Mouse (Mus musculus) C2C12 (cell line): Measurements from ENCODE around the gene Chd3. TPM values are rescaled to one million over a fixed set of nuclear protein-coding genes. Genes with fewer than 3 reads are reported as not detected.
A peak's percentile ranks its signal among the peaks of the same experiment; 100 is the strongest.

Experiments used
- H3K27me3 ChIP-seq: one replicate; pipeline ENCODE4 v1.6.1; 2011; ENCODE audit not compliant: control insufficient read depth, insufficient read depth, insufficient read length
- H3K36me3 ChIP-seq: one replicate; pipeline ENCODE4 v1.6.1; 2011; ENCODE audit not compliant: control insufficient read depth, insufficient read depth
- H3K4me3 ChIP-seq: one replicate; pipeline ENCODE4 v1.5.1; 2011; ENCODE audit warnings: mild to moderate bottlenecking, control low read depth; ENCODE audit not compliant: poor library complexity, insufficient read depth, severe bottlenecking
- H3K79me2 ChIP-seq: one replicate; pipeline ENCODE4 v1.6.1; 2011; ENCODE audit not compliant: control insufficient read depth, insufficient read depth
- H3K79me3 ChIP-seq: one replicate; pipeline ENCODE4 v1.6.1; 2011; ENCODE audit warnings: low read depth, control low read depth
- H3ac ChIP-seq: one replicate; pipeline ENCODE3; 2011; ENCODE audit warnings: low read depth; ENCODE audit not compliant: control insufficient read depth, insufficient read length
- CEBPB ChIP-seq: IDR thresholded peaks from one replicate; pipeline ENCODE4 v1.6.1; 2011; ENCODE audit warnings: low read depth, mild to moderate bottlenecking, control low read depth, moderate library complexity
- CTCF ChIP-seq: IDR thresholded peaks from one replicate; pipeline ENCODE4 v1.5.1; 2011; ENCODE audit not compliant: control insufficient read depth, insufficient read depth, insufficient read length
- FOSL1 ChIP-seq: IDR thresholded peaks from one replicate; pipeline ENCODE4 v1.8.0; 2011; ENCODE audit warnings: mild to moderate bottlenecking, low read length; ENCODE audit not compliant: poor library complexity, insufficient read depth, severe bottlenecking
- MAX ChIP-seq: IDR thresholded peaks from one replicate; pipeline ENCODE4 v1.6.1; 2011; ENCODE audit warnings: mild to moderate bottlenecking, control low read depth
- MYOD1 ChIP-seq: IDR thresholded peaks from one replicate; pipeline ENCODE4 v1.6.1; 2011; ENCODE audit warnings: low read depth; ENCODE audit not compliant: control insufficient read depth, insufficient read length
- MYOG ChIP-seq: IDR thresholded peaks from one replicate; pipeline ENCODE4 v1.6.1; 2011; ENCODE audit not compliant: control insufficient read depth, insufficient read length; ENCODE audit errors: extremely low read depth
- USF1 ChIP-seq: IDR thresholded peaks from one replicate; pipeline ENCODE4 v1.6.1; 2011; ENCODE audit warnings: low read depth, mild to moderate bottlenecking, control low read depth, moderate library complexity
- polyA plus RNA-seq: library from polyadenylated mRNA; unstranded; fragments of >200 nt; fragmentation: generic; extraction: Trizol; gene quantifications from one replicate; pipeline ENCODE4 v1.2.1, GENCODE M21; 2012; ENCODE audit warnings: missing spikeins

The Chd3 gene
- polyA plus RNA-seq, 1 experiment = 100 TPM

DNA sequence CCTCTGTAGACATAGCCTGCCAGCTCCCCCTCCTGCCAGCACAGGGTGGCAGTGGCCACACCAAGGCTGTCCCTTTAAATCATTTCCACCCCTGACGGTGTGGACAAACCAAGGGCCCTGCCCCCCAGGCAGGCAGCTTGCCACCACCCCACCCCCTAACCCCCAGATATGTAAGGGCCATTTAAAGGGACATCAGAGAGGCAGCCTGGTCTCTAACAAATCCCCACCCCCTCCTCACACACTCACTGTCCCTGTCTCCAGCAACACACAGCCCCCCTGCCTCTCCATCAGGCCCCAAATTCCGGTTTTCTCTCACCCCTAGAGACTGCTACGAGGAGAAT lies 46.1 kb upstream of the Chd3 start:
- H3ac ChIP-seq = peak overlapping the region; percentile 90
- no peak for TF ChIP-seq FOSL1
- TF ChIP-seq CEBPB = no peak
- TF ChIP-seq MYOD1 = no peak
- no peak for TF ChIP-seq MAX
- no peak for TF ChIP-seq USF1
- TF ChIP-seq MYOG = no peak
- no peak for TF ChIP-seq CTCF
- H3K27me3 ChIP-seq = no peaks in the 10 kb centered on the region
- H3K79me3 ChIP-seq = peaks cover 25% of the 10 kb centered on the region
- peaks cover 62% of the 10 kb centered on the region for H3K79me2 ChIP-seq
- peaks cover 26% of the 10 kb centered on the region for H3K36me3 ChIP-seq
- H3K4me3 ChIP-seq = peak overlapping the region; percentile 78

DNA sequence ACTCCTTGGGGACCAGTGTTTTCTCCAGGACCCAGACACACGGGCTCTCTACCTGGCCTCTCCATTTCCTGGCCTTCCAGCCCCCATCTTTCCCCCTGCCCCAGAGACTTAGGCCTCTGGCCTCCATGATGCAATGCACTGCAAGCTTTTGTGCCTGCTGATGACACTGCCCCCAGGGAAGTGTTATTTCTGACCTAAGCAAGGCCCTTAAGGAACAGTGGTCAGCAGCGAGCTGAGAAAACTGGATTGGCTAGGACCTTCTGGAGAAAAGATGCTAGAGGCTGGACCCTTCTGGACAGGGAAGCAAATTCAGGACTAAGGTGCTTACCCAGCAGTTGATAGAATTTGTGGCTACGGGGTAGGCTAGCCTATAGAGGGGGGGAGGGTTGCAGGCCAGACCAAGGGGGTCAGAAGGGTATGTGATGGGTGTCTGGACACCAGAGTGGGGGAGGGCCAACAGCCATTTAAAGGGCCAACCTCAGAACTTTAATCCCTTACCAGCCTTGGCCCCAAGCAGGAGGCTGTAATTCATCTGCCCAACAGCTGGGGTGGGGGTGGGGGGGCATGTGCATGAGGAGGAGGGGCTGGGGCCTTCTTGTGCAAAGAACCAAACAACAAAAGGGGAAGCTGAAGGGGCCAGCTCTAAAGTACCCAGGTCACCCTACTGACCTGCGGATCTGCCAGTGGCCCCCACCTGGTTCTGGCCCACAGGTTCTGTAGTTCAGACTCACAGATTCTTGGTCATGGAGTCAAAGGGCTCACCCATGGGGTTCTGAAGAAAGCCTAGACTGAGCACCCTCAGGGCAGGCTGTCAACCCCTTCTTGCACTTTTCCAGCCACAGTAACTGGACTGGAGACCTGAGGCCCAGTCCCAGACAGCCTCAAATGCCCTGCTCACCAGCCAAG lies 45.5 kb upstream of the Chd3 start:
- TF ChIP-seq FOSL1 = no peak
- TF ChIP-seq CEBPB = peak; percentile 61
- no peaks in the 10 kb centered on the region for H3K27me3 ChIP-seq

DNA sequence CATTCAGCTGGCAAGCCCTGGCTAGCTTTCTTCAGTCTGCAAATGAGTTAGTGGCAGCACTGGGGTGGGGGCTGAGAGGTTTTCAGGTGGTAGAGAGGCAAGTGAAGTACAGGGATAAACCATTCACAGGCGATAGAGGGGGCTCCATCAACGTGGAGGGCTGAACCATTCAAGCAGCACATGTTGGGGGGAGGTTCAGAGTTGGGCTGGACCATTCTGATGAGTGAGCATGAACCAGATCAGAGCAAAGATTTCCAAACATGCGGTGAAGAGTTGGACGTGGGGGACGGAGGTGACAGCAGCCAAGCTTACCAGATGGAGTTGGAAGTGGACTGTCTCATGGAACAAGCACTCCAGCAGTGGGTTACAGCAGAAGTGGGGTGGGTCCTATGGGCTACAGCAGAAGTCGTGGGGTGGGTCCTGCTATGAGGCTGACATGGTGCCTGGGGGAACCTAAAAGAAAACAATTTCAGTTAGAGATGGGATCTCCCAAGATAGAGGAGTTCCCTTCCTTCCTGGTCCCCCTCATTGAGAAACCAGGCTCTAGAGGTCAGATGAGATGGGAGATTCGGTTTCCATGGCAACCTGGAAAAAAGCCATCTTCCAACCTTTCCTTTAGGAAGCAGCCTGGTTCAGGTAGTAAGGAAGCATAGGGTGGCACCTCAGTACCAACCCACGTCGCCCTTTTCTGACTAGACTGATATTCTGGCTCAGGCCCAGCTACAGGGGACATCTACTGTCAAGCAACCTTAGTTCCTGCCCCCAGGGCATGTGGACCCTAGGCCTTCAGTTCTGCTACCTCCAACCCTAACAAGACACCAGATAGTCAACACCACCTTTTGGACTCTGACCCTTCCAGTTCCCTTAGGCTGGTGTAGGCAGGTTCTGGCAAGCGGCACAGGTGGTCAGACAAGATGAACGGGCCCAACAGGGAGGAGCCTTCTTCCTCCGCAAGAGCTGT lies 44.3 kb upstream of the Chd3 start, which contains the start of gene Kdm6b:
Gene Kdm6b (minus strand): TSS at position 455 of the 961 bp plus-strand sequence.
- Histone ChIP-seq H3K4me3 (peak within 1 kb of the TSS; percentile 78), H3K79me2 (peaks cover 80% of the 10 kb centered on the region), H3K36me3 (peaks cover 26% of the 10 kb centered on the region), H3ac (peak within 1 kb of the TSS; percentile 3), H3K27me3 (no peaks in the 10 kb centered on the region), H3K79me3 (peaks cover 38% of the 10 kb centered on the region)
- TF ChIP-seq CTCF = no peak
- TF ChIP-seq FOSL1 = no peak
- TF ChIP-seq MYOD1 = no peak
- no peak for TF ChIP-seq USF1
- no peak for TF ChIP-seq MAX
- no peak for TF ChIP-seq MYOG
- TF ChIP-seq CEBPB = no peak

More for the DNA sequence above, 45.5 kb upstream of the Chd3 start:
- H3K79me3 ChIP-seq = peaks cover 30% of the 10 kb centered on the region
- peaks cover 26% of the 10 kb centered on the region for H3K36me3 ChIP-seq
- peak overlapping the region; percentile 90 for H3ac ChIP-seq
- peaks cover 68% of the 10 kb centered on the region for H3K79me2 ChIP-seq
- peak overlapping the region; percentile 78 for H3K4me3 ChIP-seq

DNA sequence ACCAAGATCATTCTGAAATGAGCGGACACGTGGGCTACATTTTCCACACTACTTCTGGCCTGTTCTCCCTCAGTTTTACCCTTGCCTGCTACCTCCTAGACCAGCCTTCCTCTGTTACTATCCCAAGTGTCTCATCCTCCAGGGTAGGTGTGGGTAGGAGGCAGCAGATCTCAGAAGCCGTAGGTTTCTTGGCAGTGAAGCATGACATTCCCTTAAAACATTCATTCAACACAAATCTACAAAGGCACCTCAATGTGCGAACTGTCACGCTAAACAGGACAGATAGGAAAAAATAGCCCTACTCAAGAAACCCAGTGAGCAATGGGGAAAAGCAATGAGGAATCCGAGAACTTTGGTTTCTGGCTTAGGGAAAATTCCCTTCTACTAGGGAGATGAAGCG lies 43.3 kb upstream of the Chd3 start:
- no peak for TF ChIP-seq MAX
- no peak for TF ChIP-seq FOSL1
- no peak for TF ChIP-seq MYOG
- no peak for TF ChIP-seq CTCF
- no peak for TF ChIP-seq USF1
- no peak for TF ChIP-seq CEBPB
- TF ChIP-seq MYOD1 = no peak
- H3ac ChIP-seq = no peak overlapping the region

DNA sequence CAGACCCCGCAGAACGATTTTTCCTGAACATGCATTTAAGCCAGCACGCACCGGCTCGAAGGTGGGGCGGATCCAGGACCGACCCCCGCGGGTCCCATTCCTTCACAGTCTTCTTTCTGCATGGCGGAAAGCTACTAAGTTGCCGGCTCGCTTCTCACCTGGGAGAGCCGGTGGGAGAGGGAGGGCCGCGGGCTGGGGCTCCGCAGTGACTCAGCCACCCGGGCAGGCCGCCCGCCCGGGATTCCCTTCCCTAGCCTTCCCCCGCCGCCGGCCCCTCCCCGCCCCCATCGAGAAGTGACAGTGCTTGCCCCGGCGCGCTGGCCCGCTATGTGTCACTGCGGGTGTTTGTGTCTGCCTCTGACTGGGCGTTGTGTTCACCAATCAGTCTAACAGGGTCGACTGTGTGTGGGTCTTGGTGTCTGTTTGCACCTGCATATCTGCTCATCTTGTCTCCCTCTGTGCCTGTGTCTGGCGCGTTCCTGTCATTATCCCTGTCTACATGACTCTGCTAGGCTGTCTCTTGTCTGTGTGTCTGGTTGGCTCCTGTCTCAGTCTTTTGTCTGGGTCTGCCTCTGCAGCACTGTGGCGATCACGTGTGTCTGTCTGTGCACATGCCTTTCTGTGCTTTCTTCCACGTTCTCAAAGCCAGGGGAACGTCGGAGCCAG lies 42.5 kb upstream of the Chd3 start:
- Histone ChIP-seq H3K36me3 (peaks cover 39% of the 10 kb centered on the region), H3K79me2 (peaks cover 98% of the 10 kb centered on the region), H3ac (peak overlapping the region; percentile 63), H3K27me3 (no peaks in the 10 kb centered on the region), H3K4me3 (peak overlapping the region; percentile 69), H3K79me3 (peaks cover 52% of the 10 kb centered on the region)
- TF ChIP-seq USF1 (peak; percentile 8), FOSL1 (no peak)

More for the DNA sequence above, 43.3 kb upstream of the Chd3 start:
- Histone ChIP-seq H3K79me3 (peaks cover 47% of the 10 kb centered on the region), H3K79me2 (peaks cover 89% of the 10 kb centered on the region), H3K4me3 (no peak overlapping the region), H3K27me3 (no peaks in the 10 kb centered on the region), H3K36me3 (peaks cover 31% of the 10 kb centered on the region)
